Comparison of ENCODE assay signal across 16 mouse cellular contexts in the genomic region with DNA sequence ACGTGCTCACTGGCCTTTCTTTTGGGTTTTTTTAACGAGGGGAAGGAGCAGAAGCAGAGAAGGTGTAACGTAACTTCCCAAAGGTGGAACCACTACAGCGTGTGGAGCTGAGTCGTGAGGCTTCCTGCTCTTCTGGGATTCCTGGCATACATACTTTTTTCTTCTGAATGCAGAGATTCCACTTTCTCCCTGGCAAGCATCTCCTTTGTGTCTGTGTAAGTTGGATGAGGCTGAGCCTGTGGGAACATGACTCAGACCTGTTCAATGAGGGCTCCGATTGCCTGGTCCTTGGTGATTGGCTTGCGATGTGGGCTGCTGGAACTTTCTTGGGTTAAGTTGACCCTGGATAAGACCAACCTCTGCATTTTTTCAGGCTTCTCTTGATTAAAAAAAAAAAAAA. TPM values are rescaled to one million over a fixed set of nuclear protein-coding genes. Genes with fewer than 3 reads are reported as not detected.
DNase-seq lines count a peak whose midpoint lies in the region.
"Had no signal": no experiment of that assay in that cellular context is flagged by ENCODE, and none has a peak within 500 bp of the region (broad histone marks: within the 10 kb centered on the region; RNA-seq: fewer than 3 reads in every experiment).

No protein-coding gene starts in this region.

- DNase-seq in ovary, adult 18-20 months (ENCODE audit: low spot score) = peak; percentile 33
- no peak for DNase-seq in ovary, postnatal 14 days (ENCODE audit: low spot score)
- DNase-seq in 3T3-L1 (ENCODE audit: low read depth, low spot score) = peak; percentile 59
- DNase-seq in Muller cell, postnatal 12 days (ENCODE audit: inconsistent ontology term) = peak; percentile 55
- DNase-seq in brain, adult 2 months (ENCODE audit: low read depth, low spot score) = peak; percentile 75
- DNase-seq in layer of hippocampus, postnatal 25 days (ENCODE audit: extremely low spot score in 1 of 2, low spot score in 1 of 2) = no peak
- no peak for DNase-seq in adipocyte (ENCODE audit: low spot score)
- DNase-seq: adrenal gland, adult 2 months; adrenal gland, postnatal 10 days; adrenal gland, postnatal 25 days; B cell, adult 2 months; cerebellum, adult 11-12 months; cerebellum, adult 2 months; cerebellum, adult 9-10 months; cerebellum, postnatal 10 days; cerebellum, postnatal 25 days had no signal

RNA-seq across cellular contexts. Expression of gene Gramd1b, which starts 28.5 kb away (rescaled TPM):
- total RNA-seq in layer of hippocampus, postnatal 25 days (2021) = 100 to 1,000 TPM; 144 to 167 TPM

Comparison
In these comparisons a context has a peak if more than half of its experiments do, and no peak if none do; other contexts are left out.
1. DNase-seq: peak in ovary, adult 18-20 months (single experiment), 3T3-L1 (single experiment), Muller cell, postnatal 12 days (single experiment) and brain, adult 2 months (single experiment); none in ovary, postnatal 14 days (single experiment), layer of hippocampus, postnatal 25 days (0 of 2) and adipocyte (single experiment).